Mouse (Mus musculus): ENCODE measurements around the gene Washc4. TPM values are rescaled to one million over a fixed set of nuclear protein-coding genes. Genes with fewer than 3 reads are reported as not detected.

Gene Washc4
- polyA plus RNA-seq, 2 experiments: 16.4 to 36.2 TPM

- Histone ChIP-seq H3K9me3 (ENCODE audit: control insufficient read depth, low read length) (no peaks in the 10 kb centered on the region), H3K9ac (ENCODE audit: low read depth, low read length, severe bottlenecking) (no peak overlapping the region), H3K4me3 (replicated peaks; ENCODE audit: low read length) (peak overlapping the region; percentile 97), H3K4me2 (replicated peaks; ENCODE audit: low read depth, low read length, severe bottlenecking) (peak overlapping the region; percentile 67), H3K27ac (replicated peaks; ENCODE audit: low read depth, low read length) (no peak overlapping the region), H3K4me1 (ENCODE audit: control insufficient read depth, insufficient read depth, low read length) (peaks cover 10% of the 10 kb centered on the region), H3K36me3 (ENCODE audit: control insufficient read depth, insufficient read depth, low read length) (peaks cover 20% of the 10 kb centered on the region), H3K27me3 (ENCODE audit: control insufficient read depth, insufficient read depth, low read length) (no peaks in the 10 kb centered on the region)
- WGBS: 56% methylated on average over 3 of the region's 3 CpGs
- no peak for ATAC-seq (ENCODE audit: low FRiP score, low read depth)
- no peak for DNase-seq (ENCODE audit: low spot score)
- no peak for TF ChIP-seq POLR2A (IDR thresholded peaks at IDR 0.05; ENCODE audit: borderline replicate concordance, extremely low read depth, insufficient read depth, insufficient read length)
Observed at GRCm38 (mm10) chr10:83545341-83545740, 1.8 kb downstream of the Washc4 start.

DNA sequence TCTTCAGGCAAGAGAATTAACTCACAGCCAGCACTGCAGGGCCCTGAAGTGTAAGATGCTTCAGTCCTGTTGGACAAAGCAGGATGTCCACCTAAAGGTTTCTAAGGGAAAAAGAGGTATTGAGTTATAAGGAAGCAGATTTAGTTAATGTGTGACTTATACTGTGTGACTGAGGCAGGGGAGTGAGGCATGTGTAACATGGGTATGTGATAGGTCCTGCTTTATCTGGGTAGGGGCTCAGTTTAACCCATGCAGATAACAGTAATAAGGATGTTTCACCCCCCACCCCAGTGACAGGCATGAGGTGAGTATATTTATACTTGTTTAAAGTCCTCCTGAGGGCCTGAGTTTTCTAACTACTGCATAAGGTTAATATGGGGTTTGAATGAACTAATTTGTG is 19.5 kb downstream of the Washc4 start:
- H3K36me3 ChIP-seq (ENCODE audit: control insufficient read depth, insufficient read depth, low read length): peaks cover 90% of the 10 kb centered on the region
- no peak overlapping the region for H3K4me2 ChIP-seq (replicated peaks; ENCODE audit: low read depth, low read length, severe bottlenecking)
- H3K27me3 ChIP-seq (ENCODE audit: control insufficient read depth, insufficient read depth, low read length): no peaks in the 10 kb centered on the region
- no peak for TF ChIP-seq POLR2A (IDR thresholded peaks at IDR 0.05; ENCODE audit: borderline replicate concordance, extremely low read depth, insufficient read depth, insufficient read length)
- H3K9me3 ChIP-seq (ENCODE audit: control insufficient read depth, low read length): no peaks in the 10 kb centered on the region
- H3K9ac ChIP-seq (ENCODE audit: low read depth, low read length, severe bottlenecking): no peak overlapping the region
- H3K4me1 ChIP-seq (ENCODE audit: control insufficient read depth, insufficient read depth, low read length): no peaks in the 10 kb centered on the region
- DNase-seq (ENCODE audit: low spot score) (no peak), ATAC-seq (ENCODE audit: low FRiP score, low read depth) (no peak)
- H3K4me3 ChIP-seq (replicated peaks; ENCODE audit: low read length): no peak overlapping the region
- H3K27ac ChIP-seq (replicated peaks; ENCODE audit: low read depth, low read length): no peak overlapping the region

DNA sequence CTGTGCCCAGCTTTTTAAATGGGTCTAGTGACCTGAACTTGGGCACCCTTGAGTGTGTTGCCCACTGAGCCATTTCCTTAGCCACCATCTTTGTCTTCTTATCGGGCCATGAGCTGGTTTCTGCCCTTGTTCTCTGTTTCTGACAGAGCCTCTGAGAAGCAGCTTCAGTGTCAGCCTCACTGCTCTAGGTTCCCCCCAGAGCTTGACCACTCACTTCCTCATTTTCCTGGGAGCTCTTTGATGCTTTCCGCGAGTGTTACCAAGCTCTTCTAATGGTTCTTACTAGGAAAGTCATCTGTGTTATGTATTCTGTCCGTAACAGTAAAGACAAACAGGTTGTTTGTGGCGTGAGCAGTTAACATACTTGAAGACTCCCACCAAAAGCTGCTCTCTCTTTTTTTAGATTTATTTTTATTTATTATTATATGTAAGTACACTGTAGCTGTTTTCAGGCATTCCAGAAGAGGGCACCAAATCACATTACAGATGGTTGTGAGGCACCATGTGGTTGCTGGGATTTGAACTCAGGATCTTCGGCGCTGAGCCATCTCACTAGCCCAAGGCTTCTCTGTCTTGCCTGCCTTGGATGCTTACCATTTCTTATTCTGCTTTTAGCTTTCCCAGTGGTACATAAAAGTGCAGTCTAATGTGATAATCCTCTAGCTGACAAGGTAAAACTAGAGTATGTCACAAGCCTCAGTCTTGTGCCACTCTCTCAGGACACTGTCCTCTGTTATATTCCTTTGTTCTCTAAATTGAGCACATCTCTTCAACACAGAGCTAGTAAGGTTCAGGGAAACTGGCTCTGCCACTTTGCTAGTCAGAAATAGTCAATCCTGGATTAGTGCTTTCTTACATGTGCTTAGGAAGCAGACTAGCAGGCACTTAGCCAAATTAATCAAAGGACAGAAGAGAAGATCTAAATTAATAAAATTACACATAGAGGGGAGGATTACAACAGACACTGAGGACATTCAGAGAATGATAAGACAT is 22.2 kb downstream of the Washc4 start:
- no peaks in the 10 kb centered on the region for H3K4me1 ChIP-seq (ENCODE audit: control insufficient read depth, insufficient read depth, low read length)
- no peak overlapping the region for H3K4me3 ChIP-seq (replicated peaks; ENCODE audit: low read length)

GRCm38 (mm10) chr10:83590801-83591200 is 47.2 kb downstream of the Washc4 start:
- no peaks in the 10 kb centered on the region for H3K9me3 ChIP-seq (ENCODE audit: control insufficient read depth, low read length)
- H3K9ac ChIP-seq (ENCODE audit: low read depth, low read length, severe bottlenecking): no peak overlapping the region
- H3K4me1 ChIP-seq (ENCODE audit: control insufficient read depth, insufficient read depth, low read length): no peaks in the 10 kb centered on the region
- H3K27me3 ChIP-seq (ENCODE audit: control insufficient read depth, insufficient read depth, low read length): no peaks in the 10 kb centered on the region
- no peak for TF ChIP-seq POLR2A (IDR thresholded peaks at IDR 0.05; ENCODE audit: borderline replicate concordance, extremely low read depth, insufficient read depth, insufficient read length)
- 88% methylated on average over 6 of the region's 6 CpGs for WGBS
- DNase-seq (ENCODE audit: low spot score) (no peak), ATAC-seq (ENCODE audit: low FRiP score, low read depth) (no peak)
- no peak overlapping the region for H3K4me2 ChIP-seq (replicated peaks; ENCODE audit: low read depth, low read length, severe bottlenecking)
- no peak overlapping the region for H3K4me3 ChIP-seq (replicated peaks; ENCODE audit: low read length)
- peaks cover 84% of the 10 kb centered on the region for H3K36me3 ChIP-seq (ENCODE audit: control insufficient read depth, insufficient read depth, low read length)
- H3K27ac ChIP-seq (replicated peaks; ENCODE audit: low read depth, low read length): no peak overlapping the region

More for the DNA sequence above, 22.2 kb downstream of the Washc4 start:
- Histone ChIP-seq H3K4me2 (replicated peaks; ENCODE audit: low read depth, low read length, severe bottlenecking) (no peak overlapping the region), H3K27me3 (ENCODE audit: control insufficient read depth, insufficient read depth, low read length) (no peaks in the 10 kb centered on the region), H3K27ac (replicated peaks; ENCODE audit: low read depth, low read length) (no peak overlapping the region), H3K9ac (ENCODE audit: low read depth, low read length, severe bottlenecking) (no peak overlapping the region), H3K36me3 (ENCODE audit: control insufficient read depth, insufficient read depth, low read length) (peaks cover 92% of the 10 kb centered on the region), H3K9me3 (ENCODE audit: control insufficient read depth, low read length) (no peaks in the 10 kb centered on the region)
- 95% methylated on average over 7 of the region's 7 CpGs for WGBS
- TF ChIP-seq POLR2A (IDR thresholded peaks at IDR 0.05; ENCODE audit: borderline replicate concordance, extremely low read depth, insufficient read depth, insufficient read length): no peak
- no peak for DNase-seq (ENCODE audit: low spot score)
- no peak for ATAC-seq (ENCODE audit: low FRiP score, low read depth)

GRCm38 (mm10) chr10:83592616-83593015 is 49.1 kb downstream of the Washc4 start:
- peaks cover 79% of the 10 kb centered on the region for H3K36me3 ChIP-seq (ENCODE audit: control insufficient read depth, insufficient read depth, low read length)
- TF ChIP-seq POLR2A (IDR thresholded peaks at IDR 0.05; ENCODE audit: borderline replicate concordance, extremely low read depth, insufficient read depth, insufficient read length): no peak
- no peak overlapping the region for H3K27ac ChIP-seq (replicated peaks; ENCODE audit: low read depth, low read length)
- H3K9me3 ChIP-seq (ENCODE audit: control insufficient read depth, low read length): no peaks in the 10 kb centered on the region
- no peak for DNase-seq (ENCODE audit: low spot score)
- no peak overlapping the region for H3K4me3 ChIP-seq (replicated peaks; ENCODE audit: low read length)
- H3K27me3 ChIP-seq (ENCODE audit: control insufficient read depth, insufficient read depth, low read length): no peaks in the 10 kb centered on the region
- no peak for ATAC-seq (ENCODE audit: low FRiP score, low read depth)
- no peak overlapping the region for H3K4me2 ChIP-seq (replicated peaks; ENCODE audit: low read depth, low read length, severe bottlenecking)
- H3K9ac ChIP-seq (ENCODE audit: low read depth, low read length, severe bottlenecking): no peak overlapping the region
- 95% methylated on average over 7 of the region's 7 CpGs for WGBS
- H3K4me1 ChIP-seq (ENCODE audit: control insufficient read depth, insufficient read depth, low read length): no peaks in the 10 kb centered on the region
